Mouse (Mus musculus) natural killer cell, adult 2 months (primary cell): ENCODE results near the gene Bag3.

Experiments
- DNase-seq, 2 experiments: peaks; one replicate each; pipeline ENCODE4 v3.0.0; 2022; ENCODE audit warnings: low spot score in 2 of 2

Bag3 gene

DNA sequence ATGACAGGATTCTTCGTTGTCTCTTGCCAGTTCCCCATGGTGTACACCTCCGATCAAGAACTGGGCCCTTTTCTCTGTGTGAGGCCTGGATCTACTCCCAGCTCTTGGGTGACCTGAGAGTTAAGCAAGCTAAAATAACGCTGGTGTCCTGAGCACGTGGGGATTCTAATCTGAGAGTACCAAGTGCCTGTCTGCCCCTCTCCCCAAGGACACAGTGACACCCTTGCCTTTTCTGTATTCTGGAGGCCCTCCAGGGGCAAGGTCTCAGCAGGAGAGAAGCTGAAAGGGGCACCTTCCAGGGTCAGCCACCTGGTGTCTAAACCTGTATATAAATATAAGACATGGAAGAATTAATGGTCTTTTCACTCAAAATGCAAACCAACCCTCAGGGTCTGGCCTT lies 14.3 kb downstream of the Bag3 start:
- DNase-seq: no peak

DNA sequence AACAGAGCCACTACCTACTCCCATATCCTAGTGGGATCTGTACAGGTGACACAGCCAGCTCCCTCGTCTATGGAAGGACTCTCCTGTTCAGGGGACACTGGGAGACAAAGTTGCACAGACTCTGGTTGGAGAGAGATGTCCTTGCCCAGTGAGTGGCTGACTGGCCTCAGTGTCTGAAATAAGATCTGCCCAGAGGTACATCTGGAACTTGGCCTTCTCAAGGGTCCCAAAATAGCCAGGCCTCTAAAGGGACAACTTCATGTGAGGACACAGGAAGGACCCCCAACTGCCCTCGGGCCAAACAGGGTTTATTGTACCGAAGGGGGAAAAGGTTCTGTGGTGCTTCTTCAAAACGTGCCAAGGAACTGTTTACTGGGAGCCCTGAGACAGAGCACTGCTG lies 14.8 kb downstream of the Bag3 start:
- no peak for DNase-seq

DNA sequence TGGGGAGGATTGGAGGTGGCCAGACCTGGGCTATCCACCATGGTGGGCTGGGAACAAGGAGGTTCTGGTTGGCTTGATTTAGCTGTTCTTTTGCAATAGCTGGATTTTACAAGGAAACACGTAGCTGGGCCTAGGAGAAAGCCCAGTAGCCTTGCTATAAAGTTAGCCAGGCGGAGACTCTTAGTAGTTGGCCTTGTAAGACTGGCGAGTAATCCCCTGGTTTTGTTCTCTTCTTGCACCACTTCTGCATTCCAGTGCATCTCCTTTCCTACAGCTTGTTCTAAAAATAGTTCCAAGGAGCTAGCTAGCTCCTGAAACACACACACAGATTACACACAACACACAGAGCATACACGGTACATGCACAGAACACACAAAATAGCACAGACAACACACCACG lies 15.4 kb downstream of the Bag3 start:
- no peak for DNase-seq

DNA sequence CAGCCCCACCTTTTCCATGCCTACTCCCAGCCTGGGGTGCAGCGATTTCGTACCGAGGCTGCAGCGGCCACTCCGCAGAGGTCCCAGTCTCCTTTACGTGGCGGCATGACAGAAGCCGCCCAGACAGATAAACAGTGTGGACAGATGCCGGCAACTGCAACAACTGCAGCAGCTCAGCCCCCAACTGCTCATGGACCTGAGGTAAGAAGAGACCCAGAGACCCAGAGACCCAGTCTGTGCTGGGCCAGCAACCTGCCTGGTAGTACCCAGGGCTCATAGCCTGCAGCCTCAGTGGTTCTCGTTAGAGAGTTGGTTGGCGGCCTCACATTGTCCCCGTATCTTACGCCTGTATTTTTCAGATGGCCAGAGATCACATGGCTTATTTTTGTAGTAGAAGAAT lies 16.7 kb downstream of the Bag3 start:
- no peak for DNase-seq

DNA sequence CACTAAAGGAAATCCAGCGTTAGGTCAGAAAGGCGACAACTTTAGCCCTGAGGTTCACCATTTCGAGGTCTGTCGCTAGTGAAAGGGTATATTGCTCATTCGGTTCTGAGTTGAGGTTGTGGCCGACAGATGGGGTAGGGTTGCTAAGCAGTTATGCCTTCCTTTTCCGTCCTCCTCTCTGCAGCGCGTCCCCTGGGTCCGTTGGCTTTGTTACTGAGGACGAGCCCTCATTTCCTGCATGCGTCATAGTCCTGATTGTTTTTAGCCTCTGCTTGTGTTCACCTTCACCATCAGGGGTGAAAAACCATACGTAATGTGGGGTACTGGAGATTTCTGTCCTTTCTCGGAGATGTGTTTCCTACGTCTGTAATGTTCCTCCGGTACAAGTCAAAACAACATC lies 17.3 kb downstream of the Bag3 start:
- no peak for DNase-seq

DNA sequence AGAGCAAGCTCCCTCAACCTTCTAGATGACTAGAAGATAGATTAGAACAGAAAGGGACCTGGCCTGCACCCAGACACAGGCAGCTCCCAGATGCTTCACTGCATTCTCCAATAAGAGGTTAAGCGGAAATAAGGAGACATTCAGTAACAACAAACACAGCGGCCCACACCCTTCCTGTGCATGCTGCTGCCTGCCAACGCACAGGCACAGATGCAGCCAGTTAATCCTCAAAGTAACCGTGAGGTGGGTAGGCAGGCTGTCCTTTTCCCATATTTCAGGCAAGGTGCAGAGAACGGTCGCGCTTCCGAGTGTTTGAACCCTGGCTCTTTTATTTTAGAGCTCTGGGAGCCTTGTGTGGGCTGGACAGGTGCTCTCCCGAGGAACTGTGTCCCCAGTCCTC lies 17.8 kb downstream of the Bag3 start:
- DNase-seq: no peak

DNA sequence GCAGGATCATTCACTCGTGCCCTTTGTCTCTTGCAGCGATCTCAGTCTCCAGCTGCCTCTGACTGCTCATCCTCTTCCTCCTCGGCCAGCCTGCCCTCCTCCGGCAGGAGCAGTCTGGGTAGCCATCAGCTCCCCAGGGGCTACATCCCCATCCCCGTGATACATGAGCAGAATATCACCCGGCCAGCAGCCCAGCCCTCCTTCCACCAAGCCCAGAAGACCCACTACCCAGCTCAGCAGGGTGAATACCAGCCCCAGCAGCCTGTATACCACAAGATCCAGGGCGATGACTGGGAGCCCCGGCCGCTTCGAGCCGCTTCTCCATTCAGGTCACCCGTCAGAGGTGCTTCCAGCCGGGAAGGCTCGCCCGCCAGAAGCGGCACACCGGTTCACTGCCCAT lies 18.4 kb downstream of the Bag3 start:
- DNase-seq: no peak

DNA sequence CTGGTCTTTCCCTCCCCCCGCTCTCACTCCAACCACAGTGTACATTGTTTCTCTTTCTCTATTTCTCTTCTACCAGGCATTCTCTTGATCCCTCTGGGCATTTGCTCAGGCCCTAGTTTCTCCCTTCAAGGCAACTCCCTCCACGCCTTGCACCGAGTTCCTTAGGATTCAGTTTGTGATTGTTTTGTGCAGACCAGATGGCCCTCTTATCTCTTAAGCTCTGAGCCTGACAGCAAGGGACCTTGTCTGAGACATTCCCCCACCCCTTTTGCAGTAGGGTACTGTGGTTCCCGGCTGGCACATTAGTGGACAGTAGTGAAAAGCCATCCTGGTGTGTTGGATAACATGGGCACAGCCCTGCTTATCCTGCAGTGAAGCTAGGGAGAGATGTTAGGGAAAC lies 19.1 kb downstream of the Bag3 start:
- no peak for DNase-seq

DNA sequence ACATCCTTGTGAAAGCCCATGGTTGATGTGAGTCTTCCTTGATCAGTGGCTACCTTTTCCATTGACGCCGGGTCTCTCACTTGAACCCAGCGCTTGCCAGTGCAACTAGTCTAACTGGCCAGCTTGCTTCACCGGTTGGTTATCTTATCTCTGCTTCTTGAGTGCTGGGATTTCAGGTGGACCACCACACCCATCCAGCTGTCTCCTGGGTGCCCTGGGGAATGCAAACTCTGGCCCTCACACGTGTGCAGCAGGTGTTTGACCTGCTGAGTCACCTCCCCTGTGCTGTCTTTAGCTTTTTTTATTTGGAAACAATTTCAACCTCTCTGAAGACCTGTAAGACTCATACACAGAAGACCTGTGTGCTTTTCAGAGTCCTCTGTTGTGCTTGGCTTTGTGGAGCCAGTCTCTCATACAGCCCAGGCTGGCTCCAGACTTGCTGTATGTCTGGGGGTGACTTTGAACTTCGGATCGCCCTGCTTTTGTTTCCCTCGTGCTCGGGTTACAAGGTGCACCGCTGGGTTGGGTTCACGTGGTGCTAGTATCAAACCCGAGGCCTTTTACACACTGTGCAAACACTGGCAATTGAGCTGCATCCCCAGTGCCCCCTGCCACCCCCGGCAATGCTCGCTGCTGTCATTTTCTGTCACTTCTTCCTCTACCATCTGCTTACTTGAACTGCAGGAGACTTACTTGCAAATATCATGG lies 19.9 kb downstream of the Bag3 start:
- no peak for DNase-seq

DNA sequence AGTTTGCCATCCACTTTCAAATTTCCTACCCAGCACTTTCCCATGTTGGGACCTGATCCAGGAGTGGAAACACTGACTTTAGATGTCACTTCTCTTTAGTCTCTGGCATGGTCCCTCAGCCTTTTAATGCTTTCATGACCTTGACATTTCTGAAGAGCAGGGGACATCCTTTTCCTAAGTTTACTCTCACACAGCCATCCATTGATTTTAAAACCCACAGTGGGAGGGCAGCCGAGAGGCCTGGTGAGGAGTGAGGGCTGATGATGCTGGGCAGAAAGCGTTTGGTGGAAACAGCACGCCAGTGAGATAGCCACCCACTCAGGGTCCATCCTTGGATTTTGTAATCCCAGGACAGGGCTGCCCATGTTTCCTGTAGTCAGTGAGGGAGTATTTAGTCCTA lies 20.5 kb downstream of the Bag3 start:
- DNase-seq: no peak

DNA sequence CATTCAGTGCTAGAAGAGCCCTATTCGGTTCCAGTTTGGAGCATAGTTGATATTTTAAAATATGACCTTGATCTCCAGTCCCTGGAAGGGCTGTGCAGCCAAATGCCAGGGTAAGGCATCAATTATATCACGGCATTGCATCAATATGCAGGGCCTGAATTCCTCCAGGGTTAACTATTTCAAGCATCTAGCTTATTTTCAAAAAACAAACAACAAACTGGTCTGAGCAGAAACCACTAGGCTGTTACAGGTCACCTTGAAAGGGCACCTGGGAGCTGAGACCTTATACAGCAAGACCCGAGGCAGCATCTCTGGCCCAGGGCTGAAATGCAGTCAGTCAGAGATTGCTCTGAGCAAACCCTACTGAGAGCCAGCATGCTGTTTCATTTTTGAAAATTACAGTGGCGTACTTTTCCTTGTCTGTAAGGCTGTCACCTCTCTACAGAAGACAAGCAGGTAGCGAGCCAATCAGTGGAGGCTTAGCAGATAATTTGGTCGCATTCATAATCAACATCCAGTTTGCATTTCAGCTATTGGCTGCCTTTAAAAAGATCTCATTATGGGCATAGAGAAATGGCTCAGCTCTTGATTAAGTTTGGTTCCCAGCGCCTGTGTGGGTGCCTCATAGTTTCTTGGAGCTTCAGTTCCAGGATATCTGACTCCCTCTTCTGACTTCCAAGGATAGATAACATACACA lies 21.3 kb downstream of the Bag3 start:
- no peak for DNase-seq

DNA sequence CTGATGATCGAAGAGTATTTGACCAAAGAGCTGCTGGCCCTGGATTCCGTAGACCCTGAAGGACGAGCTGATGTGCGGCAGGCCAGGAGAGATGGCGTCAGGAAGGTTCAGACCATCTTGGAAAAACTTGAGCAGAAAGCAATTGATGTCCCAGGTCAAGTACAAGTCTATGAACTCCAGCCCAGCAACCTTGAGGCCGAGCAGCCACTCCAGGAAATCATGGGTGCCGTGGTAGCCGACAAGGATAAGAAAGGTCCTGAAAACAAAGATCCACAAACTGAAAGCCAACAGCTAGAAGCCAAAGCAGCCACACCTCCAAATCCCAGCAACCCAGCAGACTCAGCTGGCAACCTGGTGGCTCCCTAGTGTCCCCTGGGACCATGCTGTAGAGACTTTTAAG lies 22.6 kb downstream of the Bag3 start:
- no peak for DNase-seq

DNA sequence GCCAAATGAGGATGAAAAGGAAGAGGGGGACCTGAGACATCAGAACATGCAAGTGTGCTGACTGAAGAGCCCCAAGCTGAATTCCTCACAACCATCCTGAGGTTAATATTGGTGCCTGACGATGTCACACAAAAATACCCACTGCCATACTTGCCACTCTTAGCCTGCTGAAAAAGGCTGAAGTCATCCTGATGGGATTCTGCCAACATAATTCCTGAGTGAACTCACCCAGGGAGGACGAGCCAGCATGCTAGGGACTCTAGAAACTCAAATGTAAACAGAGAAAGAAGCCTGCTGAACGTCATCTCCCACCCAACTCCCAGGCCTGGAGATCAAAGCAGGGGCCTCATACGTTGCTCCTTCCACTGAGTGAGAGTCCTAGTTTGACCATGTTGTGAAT lies 25.7 kb downstream of the Bag3 start:
- DNase-seq: no peak

DNA sequence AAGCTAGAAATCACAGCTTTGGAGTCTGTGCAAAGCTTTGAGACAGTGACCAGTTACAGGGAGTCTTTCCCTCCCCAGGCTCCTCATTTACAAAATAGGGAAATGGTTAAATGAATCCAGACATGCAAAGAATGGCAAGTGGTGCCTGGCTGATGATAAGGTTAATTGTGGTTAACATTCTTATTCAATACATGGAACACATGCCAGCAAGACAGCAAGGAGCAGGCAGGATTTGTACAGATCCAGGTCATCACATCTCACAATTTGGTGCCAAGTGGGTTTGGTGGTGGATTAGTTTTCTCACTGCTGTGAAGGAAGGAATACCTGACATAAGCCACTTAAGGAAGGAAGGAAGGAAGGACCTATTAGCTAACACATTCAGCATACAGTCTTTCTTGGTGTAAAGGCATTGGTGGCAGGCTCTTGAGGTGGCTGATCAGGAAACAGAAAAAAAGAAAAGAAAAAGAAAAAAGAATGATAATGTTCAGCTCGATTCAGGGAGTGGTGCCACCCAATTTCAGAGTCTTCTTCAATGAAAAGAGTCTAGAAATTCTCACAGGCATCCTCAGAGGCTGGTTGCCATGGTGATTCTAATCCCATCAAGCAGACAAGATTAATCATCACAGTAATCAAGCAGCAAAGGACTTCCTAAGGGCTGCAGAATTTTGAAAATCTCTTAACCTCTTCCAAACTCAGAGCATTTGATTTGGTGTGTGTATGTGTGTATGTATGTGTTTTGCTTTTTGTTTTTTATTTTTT lies 27.1 kb downstream of the Bag3 start:
- no peak for DNase-seq

DNA sequence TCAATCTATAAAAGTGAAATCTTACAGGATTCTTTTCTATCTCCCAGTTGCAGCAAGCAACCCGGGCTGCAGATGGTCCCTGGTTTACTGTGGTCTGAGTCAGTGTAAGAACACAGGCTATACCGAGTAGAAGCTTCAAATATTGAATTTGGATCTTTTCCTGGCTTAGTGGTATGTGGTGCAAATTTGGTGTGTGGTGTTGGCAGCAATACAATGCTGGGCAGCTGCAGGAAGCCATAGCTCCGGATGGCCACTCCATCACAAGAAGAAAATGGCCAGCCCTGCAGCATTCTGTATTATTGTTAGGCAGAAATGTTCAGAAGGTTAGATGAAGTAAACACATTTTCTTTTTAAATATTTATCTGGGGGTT lies 27.7 kb downstream of the Bag3 start:
- no peak for DNase-seq

DNA sequence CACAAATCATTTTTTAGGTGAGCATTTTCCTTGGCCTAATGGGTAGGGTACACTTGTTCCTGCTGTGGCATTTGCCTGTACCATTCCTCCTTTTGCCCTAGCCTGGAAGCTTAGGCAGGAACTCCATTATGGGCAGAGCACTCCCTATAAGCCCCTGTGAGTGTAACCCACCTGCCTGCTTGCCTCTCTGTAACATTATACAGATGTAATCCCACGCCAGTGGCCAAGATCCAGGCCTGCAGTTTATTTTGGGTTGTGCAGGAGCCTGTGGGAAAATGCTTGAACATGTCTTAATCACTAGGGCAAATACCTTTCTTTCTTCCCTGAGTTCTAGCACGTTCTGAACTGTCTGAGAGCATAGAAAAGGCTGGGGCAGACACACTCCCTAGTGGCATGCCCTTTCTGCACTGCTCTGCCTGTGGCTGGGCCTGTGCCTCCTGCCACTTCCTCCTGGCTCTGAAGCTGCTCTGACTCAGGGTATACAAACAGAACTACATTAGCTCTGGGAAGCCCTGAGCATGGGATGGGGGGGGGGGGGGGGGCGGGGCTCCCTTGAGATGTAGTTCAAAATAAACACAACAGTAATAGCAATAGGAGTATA lies 29.8 kb downstream of the Bag3 start:
- DNase-seq: no peak

DNA sequence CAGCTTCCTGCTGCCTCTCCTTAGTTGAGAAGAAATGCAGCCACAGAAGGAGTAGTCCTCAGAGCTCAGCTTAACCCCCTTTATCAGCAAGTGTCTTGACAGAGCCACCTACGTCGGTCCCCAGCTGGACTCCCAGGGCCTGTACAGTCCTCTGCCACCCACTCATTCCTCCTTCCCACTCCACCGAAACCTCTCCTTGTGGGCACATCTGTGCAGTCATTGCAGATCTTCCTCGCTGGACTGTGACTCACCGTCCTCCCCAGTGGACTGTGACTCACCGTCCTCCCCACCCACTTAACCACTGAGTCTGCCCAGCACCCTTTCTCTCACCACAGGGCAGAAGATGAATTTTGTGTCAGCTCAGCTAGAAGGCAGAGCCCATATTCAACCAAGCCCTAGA lies 31.1 kb downstream of the Bag3 start:
- DNase-seq: peak; percentile 22 to 24

DNA sequence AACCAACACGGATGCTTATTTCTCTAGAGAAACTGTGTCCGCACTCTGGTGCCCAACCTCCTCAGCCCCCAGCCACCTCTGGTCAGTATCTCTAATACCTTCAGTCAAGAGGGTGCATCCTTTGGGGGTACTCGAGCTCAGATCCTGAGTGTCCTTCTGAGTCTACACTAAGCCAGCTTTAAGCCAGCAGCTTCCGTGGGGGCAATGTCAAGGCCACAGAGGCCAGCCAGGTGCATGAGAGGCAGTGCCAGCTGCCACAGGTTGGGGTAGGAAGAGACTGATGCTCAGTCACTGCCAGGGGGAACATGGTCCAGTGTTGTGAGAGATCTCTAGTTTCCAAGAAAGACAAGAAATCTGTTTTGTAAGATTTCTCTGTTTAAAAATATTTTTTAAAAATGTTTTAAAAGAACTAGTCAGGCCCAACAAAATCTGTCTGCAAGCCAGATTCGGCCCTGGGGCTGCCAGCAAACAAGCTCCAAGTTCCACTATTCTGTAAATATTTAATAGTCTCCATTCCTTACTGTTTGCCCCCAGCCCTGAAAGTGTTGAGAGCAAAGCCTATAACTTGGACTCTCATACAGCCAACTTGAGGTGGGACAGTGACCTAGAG lies 31.8 kb downstream of the Bag3 start:
- no peak for DNase-seq

DNA sequence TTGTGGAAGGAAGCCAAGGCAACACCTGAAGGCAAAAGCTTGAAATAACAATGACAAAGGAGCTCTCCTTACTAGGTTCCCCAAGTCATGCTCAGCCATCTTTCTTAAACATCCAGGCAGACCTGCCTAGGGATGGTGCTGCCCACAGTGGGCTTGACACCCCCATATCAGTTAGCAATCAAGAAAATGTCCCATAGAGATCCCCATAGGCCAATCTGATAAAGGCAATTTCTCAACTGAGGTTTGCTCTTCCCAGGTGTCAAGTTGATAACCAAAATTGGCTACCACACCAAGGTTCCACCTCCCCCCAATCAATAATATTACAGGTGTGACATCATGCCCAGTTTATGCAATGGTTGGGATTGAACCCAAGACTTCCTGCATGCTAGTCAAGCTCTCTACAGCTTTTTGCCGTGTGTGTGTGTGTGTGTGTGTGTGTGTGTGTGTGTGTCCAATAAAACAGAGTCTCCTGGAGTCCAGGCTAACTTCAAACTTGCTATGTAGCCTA lies 33.6 kb downstream of the Bag3 start:
- no peak for DNase-seq

DNA sequence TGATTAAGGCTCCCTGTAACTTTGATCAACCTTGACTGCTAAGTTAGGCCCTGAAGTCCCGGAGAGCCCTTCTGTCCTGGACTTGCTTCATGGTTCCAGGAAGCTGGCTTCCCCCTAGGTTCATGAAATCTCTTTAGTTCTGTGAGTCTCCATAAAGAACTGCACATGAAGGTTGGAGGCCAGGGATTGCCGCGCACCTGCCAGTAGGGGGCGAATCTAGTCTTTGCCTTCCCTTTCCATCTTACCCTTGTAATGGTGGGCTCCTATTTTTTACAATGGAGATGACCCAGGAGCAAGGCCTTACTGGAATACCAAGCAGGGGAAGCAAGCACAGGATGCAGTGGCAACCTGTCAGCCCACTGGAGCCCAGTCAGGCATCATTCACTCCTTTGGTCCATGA lies 40.0 kb downstream of the Bag3 start:
- peak; percentile 19 to 41 for DNase-seq

DNA sequence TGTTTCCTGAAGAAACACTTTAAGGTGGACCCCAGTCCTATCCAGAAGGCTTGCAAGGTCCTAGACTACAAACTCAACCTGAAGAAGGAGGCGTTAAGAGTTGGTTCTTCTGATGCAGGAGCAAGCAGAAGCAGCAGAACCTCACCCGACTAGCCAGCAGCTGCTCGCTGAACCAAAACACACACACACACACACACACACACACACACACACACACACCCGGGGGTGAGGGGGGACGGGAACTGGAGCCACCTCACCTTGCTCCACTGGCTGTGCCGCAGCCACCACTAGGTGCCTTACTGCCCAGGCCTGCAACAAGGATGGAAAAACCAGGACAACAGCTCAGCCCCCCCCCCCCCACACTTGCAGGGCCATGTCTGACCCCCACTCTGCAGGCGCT lies 42.9 kb downstream of the Bag3 start:
- DNase-seq: no peak
